Mouse (Mus musculus) mouse embryonic stem cell (cell line): ENCODE measurements around the gene Fgfr2.

Source experiments
- in situ Hi-C, 2 experiments: fragments of 300-500 bp; cut with MboI; formaldehyde crosslinking; loops; 1 replicate in 1 of 2; 3 replicates in 1 of 2; pipeline ENCODE4 v1.14.3; 2019 to 2020; ENCODE audit warnings: low sequenced_read_pairs in 2 of 2, low pct_unique_long_range_greater_than_20kb in 1 of 2, mixed read lengths in 1 of 2; ENCODE audit not compliant: unreplicated experiment in 1 of 2

The Fgfr2 gene

DNA sequence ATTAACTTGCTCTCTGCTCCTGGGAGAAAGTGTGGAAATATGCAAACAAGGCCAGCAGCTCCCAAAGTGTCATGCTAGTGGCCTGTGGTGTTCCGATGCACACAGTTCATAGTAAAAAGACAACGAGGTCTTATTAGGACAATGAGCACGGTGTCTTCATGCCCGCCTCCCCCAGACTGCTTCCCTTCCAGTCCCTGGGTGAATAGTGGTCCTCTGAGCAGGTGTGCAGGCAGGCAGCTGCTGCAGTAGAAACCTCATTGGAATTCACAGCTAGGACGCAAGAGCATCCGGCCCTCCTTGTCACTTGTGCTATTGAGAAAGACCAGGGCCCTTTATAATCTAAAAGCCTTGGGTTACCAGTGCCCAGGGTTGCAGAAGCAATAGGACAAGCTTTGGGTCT lies 2409.8 kb downstream of the Fgfr2 start:
- in situ Hi-C loops: no loop called here

DNA sequence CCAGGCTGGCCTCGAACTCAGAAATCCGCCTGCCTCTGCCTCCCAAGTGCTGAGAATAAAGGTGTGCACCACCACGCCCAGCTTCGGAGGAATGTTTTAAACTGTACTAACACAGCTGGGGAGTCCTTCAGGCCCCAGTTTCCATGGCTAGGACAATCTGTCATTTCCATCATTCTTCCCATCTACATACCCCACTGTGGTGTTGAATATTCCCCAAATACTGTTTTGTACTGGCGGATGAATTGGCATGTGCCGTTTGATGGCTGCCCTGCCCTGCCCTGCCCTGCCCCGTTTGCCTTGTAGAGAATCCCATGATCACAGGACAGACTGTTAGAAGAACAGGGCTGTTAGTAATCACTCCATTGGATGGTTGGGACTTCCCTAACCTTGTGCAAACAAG lies 2411.3 kb downstream of the Fgfr2 start:
- in situ Hi-C loops: no loop called here

DNA sequence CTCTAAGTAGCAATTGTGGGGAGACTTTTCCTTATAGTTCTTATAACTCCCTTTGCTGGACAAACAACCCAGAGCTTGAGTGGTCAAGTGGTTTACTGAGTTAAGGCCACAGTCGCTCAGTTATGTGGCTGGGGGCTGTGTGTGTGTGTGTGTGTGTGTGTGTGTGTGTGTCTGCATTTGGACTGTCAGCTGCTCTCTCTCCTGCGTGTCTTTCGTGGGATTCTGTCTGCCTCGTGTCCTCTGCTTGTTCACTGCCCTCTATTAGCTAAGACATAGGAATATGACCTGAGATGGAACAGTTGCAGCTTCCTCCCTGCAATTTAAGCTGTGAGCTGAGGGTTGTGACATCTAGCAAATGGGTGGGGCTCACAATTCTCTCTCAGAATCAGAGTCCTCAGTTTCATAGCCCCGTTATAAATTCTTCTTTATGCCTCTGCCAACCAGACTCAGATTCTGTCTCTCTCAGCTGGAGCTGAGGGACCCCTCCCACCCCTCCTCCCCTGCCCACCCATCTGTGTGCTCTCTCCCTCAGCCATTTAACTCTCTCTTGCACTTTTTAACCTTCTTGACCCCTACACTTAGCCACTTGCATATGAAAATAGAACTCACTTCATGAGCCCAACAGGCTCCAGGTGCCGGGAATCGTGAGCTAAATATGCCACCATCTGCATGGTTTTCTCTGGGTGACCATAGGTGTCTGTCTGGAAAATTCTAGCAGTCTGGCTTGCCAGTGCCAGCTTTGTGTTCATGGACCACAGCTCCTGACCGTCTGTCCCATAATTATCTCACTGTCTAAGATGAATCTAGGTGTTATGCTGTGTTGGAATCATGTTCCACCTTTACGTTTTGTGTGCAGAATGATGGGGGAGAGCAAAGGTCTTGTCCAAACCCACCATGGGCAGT lies 2413.5 kb downstream of the Fgfr2 start:
- in situ Hi-C loops: no loop called here

DNA sequence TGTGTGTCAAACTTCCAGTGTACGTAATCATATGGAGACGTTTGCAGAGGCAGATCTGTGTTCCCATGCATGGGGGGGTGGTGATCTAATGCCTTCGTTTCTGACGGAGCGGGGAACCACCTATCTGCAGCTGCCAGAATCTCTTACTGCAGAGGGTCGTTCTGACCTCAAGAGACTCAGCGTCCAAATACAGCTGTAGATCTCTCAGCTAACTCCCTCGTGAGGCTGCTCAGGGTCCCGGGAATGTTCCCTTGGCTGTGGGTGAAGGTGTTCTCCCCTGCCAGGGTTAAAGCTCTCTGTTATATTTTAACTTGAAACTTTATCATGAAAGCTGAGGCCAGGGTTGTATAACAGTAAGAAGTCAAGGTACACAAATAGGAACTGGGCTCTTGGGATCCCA lies 2414.2 kb downstream of the Fgfr2 start:
- in situ Hi-C loops: no loop called here

DNA sequence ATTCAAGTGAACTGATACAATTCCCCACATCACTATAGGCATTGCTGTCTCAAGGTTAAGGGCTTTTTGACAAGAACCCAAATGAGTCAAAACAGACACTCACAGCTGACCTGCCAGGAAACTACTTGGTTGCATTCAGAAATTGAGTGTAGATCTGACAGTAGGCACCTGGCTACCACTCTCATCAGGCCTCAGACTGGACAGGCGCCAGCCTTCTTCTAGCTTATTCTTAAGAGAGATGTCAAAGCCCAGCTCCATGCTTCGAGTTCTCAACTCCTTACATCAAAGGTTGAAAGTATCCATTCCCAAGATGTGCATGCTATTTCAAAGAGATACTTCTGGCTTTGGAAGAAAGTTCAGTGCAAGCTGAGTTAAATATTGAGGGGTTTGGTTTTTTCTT lies 2417.9 kb downstream of the Fgfr2 start:
- in situ Hi-C loops: no loop called here

DNA sequence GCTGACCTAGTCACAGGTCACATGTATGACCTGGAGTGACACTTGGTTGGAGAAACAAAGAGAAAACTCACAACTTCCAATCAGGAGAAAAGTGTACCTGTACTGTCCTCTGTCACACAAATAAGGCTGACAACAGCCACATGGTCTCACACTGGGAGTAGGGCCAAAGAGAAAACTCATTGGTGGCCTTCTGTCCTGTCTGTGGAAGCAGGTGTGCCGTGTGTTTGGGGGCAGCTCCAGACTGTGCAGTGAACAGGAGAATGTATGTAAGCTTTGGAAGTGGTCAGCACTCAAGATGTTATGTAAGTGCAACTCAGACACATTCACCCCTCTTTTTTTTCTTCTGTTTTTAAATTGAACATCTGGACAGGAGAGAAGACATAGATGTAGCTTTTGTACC lies 2421.8 kb downstream of the Fgfr2 start:
- in situ Hi-C loops: no loop called here

DNA sequence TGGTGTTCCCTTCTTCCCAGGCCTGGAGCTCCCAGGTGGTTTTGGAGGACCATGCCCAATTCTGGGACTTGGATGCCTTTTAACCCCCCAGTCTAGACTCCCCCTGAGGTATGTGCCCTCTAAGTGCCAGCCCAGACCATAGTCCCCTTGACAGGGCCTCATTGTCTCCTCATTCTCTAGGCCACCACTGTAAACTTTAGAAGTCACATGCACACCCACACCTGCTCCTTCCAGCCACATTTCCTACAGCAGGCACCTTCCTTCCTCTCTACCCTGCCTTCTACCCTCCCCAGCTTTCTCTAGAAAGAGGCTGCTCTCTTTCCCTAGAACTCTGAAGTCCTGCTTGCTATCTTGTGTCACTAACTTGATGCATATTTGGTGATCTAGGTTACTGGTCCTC lies 2424.7 kb downstream of the Fgfr2 start:
- in situ Hi-C loops: no loop called here

DNA sequence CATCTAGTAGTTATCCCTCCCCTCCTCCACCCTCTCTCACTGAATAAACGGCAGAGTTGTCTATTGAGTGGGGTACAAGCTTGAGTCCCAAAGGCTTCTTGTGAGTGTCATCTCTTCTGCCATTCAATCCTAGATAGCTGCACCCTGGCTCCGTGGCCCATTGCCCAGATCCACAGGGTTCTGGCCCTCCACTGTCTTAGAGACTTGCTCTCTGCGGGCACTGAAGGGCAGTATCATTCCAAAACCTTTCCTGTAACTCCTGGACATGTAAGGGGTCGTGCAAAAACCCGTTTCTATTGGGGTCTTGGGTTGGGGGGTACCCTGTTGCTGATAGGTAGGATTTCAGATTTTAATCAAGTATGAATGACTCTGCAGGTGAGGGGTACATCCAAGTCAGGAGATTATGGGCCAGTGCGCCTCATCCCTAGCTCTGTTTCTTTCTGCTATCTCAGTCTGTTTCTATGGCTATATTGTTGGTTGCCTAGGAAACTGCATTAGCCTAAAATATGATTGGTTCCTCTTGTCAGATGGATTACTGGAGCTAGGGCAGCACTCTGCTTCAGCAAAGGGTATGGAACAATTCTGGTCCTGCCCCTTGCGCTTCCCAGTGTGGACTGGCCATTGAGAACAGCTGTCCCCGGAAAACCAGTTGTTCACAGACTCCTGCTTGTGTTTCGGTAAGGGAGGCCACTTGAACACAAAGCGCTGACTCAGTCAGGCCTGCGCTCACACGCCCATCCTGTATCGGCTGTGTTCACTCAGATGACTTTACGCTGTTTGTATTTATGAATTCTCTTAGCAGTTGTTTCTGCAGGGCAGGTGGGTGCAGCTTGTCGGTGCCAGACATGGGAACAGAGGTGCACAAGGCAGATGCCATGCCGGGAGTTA lies 2426.6 kb downstream of the Fgfr2 start:
- in situ Hi-C loops: no loop called here

DNA sequence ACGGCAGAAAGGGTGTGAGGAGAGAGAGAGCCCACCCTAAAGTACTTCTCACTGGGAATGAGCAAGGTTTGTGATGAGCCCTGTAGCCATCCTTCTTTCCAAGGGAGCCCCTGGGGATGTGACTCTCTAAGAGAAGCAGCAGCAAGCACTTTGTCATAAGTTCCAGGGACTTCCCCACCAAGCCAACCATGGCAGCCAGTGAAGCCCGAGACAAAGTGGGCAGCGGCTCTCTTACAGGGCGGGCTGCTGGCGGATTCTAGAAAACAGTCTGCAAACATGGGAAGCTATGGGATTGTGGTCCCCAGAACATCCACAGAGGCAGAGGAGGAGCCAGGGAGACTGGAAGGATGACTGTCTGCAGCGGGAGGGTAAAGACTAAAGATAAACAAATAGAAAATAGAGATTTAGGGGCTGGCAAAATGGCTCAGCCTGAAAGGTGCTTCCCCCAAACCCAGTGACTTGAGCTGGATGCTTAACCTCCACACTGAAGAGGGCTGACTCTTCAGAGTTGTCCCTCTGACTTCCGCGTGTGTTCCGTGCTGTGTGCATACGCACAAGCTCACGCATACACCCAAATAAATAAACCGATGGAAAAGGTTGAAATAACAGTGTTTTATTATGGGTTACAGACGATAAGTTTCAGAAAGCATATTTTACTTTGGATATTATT lies 2427.3 kb downstream of the Fgfr2 start:
- in situ Hi-C loops: no loop called here

DNA sequence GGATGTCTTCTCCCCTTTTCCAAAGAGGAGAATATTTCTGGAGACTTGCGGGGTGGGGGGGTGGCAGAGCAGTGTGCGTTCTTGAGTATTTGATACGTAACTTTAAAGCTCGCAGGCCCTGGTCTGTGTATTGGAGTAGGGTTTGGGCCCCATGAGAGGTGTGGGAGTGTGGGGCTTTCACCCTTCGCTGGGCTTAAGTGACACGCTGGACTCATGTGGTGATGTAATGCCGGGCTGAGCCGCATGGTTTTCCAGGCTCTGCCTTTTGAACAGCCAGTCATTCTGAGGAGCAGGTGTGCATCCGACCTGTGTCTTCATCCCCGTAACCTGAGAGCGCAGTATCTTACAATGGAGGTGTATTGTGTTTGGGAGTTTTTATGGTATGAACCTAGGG lies 2429.4 kb downstream of the Fgfr2 start:
- in situ Hi-C loops: no loop called here

DNA sequence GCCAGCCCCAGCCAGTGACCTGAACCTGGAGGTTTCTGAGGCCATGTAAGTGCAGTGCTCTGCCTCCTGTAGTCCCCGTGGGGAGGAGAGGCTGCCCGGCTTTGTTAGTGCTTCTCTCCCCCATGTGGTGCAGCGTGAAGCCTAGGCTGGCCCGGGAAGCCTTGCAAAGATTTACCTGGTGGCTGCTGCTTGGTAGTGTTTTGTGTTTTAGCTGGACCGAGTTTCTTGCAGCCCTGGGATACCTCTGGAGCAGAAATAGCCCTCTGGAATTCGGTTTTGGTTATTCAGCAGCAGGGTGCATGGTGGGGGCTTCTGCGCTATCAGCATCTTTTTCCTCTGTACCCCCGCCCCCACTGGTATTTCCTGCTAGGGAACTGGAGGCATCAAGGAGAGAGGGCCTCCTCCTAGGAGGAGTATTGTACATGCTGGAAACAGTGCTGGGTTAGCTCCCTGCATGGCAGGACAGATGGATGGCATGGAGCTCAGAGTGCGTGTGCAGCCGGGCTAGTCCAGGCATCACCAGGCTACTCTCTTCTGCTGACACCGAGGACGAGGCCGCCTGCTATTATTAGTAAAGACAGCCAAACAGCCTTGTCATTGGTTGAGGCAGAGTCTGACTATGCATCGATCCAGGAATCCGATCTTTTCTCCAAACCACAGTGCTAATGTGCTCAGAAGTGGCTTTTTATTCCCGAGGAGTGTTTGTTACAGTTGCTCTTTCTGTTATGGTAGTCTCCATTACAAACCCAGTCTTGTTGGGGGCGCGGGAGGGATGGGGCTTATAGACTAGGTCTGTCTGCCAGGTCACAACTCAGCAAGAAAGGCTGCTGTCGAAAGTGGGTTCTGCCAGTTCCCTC lies 2430.0 kb downstream of the Fgfr2 start:
- in situ Hi-C loops: no loop called here

DNA sequence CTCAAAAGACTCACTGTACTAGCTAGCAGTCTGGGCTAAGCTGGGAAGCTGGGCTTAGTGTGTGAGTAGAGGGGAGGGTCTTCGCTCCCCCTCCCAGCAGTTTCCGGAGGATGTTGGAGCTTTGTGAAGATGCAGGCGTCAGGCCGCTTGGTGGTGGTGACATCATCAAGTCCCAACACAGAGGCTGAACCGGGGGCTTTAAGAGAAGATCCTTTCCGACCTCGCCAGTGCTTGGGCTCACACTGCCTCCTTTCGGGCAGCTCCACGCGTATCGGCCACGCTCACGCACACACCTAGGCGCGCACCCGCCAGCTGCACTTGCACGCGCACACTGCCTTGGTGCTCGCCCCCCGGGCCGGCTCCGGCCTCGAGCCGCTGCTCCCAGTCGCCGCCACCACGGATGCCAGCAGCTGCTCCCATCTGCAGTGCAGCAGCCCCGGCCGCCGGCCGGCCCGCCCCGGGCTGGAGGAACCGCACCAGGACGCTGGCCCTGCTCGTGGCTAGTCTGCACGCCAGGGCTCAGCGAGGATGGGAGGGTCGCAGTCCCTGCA lies 2430.7 kb downstream of the Fgfr2 start:
- in situ Hi-C loops: no loop called here

DNA sequence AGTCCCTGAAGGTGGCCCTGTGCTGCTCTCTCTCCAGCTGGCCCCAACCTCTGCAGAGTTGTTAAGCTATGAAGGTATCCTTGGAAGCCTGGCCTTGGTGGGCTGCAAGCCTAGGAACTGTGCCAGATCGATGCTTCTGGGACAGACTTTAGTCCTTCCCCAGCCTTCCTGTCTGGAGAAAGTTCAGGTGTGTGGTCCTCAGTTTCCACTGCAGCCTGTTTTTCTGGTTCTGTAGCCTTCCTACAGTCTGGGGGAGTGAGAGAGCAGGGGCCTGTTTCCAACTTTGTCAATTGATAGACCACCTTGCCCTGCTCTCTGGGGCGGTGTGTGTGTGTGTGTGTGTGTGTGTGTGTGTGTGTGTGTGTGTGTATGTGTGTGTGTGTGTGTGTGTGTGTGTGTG lies 2431.2 kb downstream of the Fgfr2 start:
- in situ Hi-C loops: no loop called here

DNA sequence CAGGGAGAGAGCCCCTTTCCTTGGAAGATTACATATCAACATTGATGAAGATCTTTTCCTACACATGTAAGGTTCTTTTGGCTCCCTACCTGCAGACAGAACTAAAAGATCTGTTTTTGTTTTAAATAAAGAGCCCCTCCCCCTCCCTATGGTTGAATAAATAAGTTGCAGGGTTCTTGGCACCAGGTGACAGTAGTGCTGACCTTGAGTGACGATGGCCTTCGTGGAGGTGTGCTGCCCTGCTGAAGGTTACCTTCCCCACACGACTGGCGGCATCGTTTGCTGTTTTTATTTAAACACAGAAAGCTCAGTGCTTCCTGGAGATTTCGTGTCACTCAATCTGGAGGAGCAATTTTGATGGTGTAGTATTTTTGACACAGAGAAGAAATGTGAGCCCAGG lies 2432.3 kb downstream of the Fgfr2 start:
- in situ Hi-C loops: no loop called here

DNA sequence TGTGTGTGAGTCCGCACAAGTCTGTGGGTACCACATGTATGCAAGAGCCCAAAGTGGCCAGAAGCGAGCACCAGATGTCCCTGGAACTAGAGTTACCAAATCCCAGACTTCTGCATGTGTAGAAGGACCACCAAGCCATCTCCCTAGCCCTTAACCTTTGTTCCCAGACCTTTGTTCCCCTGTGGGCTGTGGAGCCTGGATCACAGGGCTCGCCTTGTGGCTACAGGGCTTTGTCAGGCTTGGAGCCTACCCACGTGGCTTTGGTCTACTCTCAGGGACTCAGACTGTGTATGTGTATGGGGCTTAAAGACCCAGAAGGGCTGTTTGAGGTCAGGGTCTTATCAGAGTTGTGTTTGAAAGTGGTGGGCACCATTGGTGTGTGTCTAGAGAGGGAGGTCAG lies 2434.5 kb downstream of the Fgfr2 start:
- in situ Hi-C loops: no loop called here

DNA sequence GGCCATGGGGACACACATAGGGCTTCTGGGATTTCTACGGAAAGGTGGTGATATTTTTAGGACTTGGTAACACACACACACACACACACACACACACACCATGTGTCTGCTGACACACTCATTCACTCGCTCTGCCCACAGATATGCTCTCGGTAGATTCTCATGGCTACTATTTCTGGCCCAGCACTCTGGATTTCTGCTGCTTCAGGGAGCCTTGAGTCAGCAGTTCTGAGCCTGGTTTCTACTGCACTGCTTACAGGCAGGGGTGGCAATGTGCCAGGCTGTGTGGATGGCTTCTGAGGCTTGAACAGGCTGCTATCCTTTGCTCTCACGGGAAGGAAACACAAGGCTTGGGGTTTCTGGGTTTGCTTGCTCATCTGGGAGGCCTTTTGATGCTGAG lies 2441.4 kb downstream of the Fgfr2 start:
- in situ Hi-C loops: no loop called here

DNA sequence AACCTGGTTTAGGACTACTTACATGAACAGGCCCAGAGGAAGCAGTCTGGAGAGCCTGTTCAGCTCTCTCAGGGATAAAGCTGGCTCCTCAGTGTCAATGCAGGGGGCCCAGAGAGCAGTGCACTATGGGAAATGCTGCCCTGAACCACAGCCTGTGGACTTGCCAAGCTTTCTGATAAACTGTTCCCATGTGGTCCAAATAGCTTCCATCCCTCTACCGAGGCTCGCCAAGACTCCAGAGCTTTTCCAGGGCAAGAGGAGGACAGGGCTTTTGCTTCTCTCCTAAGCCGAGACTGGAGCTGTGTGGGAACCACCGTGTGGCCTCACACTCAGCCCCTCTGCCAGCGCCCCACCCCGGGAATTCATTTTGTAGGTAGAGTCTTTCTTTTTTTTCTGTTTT lies 2444.7 kb downstream of the Fgfr2 start:
- in situ Hi-C loops: no loop called here
